Mouse (Mus musculus): ENCODE measurements around the gene Lce1f. TPM values are rescaled to one million over a fixed set of nuclear protein-coding genes. Genes with fewer than 3 reads are reported as not detected.

Lce1f gene
- polyA plus RNA-seq, 1 experiment from 2014 or later, result not detected

Other genes starting within 250 kb of the Lce1f start
- not detected in 2 replicates for gene Sprr1a, start 234.5 kb downstream of the Lce1f start, polyA plus RNA-seq (2016; fragmentation: Nextera tagmentation; extraction: Ambion mirVana)
- gene Sprr4, start 219.9 kb downstream of the Lce1f start, polyA plus RNA-seq (2016; fragmentation: Nextera tagmentation; extraction: Ambion mirVana), result not detected in 2 replicates
- gene 2310046K23Rik, start 185.8 kb downstream of the Lce1f start, polyA plus RNA-seq (2016; fragmentation: Nextera tagmentation; extraction: Ambion mirVana), result not detected in 2 replicates
- not detected in 2 replicates for gene Ivl, start 146.6 kb downstream of the Lce1f start, polyA plus RNA-seq (2016; fragmentation: Nextera tagmentation; extraction: Ambion mirVana)
- not detected in 2 replicates for gene Smcp, start 131.4 kb downstream of the Lce1f start, polyA plus RNA-seq (2016; fragmentation: Nextera tagmentation; extraction: Ambion mirVana)
- not detected in 2 replicates for gene 2210017I01Rik, start 112.9 kb downstream of the Lce1f start, polyA plus RNA-seq (2016; fragmentation: Nextera tagmentation; extraction: Ambion mirVana)
- not detected in 2 replicates for gene Lce6a, start 98.7 kb downstream of the Lce1f start, polyA plus RNA-seq (2016; fragmentation: Nextera tagmentation; extraction: Ambion mirVana)
- not detected in 2 replicates for gene Lce1a1, start 72.0 kb downstream of the Lce1f start, polyA plus RNA-seq (2016; fragmentation: Nextera tagmentation; extraction: Ambion mirVana)
- not detected in 2 replicates for gene Lce1b, start 63.4 kb downstream of the Lce1f start, polyA plus RNA-seq (2016; fragmentation: Nextera tagmentation; extraction: Ambion mirVana)
- not detected in 2 replicates for gene Lce1a2, start 50.0 kb downstream of the Lce1f start, polyA plus RNA-seq (2016; fragmentation: Nextera tagmentation; extraction: Ambion mirVana)
- not detected in 2 replicates for gene Lce1c, start 41.1 kb downstream of the Lce1f start, polyA plus RNA-seq (2016; fragmentation: Nextera tagmentation; extraction: Ambion mirVana)
- gene Lce1d, start 33.1 kb downstream of the Lce1f start, polyA plus RNA-seq (2016; fragmentation: Nextera tagmentation; extraction: Ambion mirVana), result not detected in 2 replicates
- not detected in 2 replicates for gene Lce1e, start 11.3 kb downstream of the Lce1f start, polyA plus RNA-seq (2016; fragmentation: Nextera tagmentation; extraction: Ambion mirVana)
- gene Gm38119, start 18.7 kb upstream of the Lce1f start, polyA plus RNA-seq (2016; fragmentation: Nextera tagmentation; extraction: Ambion mirVana), result not detected in 2 replicates
- gene Lce1g, start 32.0 kb upstream of the Lce1f start, polyA plus RNA-seq (2016; fragmentation: Nextera tagmentation; extraction: Ambion mirVana), result not detected in 2 replicates
- gene Lce1h, start 44.7 kb upstream of the Lce1f start, polyA plus RNA-seq (2016; fragmentation: Nextera tagmentation; extraction: Ambion mirVana), result not detected in 2 replicates
- gene Lce1i, start 58.5 kb upstream of the Lce1f start, polyA plus RNA-seq (2016; fragmentation: Nextera tagmentation; extraction: Ambion mirVana), result not detected in 2 replicates
- not detected in 2 replicates for gene Lce1j, start 70.2 kb upstream of the Lce1f start, polyA plus RNA-seq (2016; fragmentation: Nextera tagmentation; extraction: Ambion mirVana)
- gene Lce1k, start 87.5 kb upstream of the Lce1f start, polyA plus RNA-seq (2016; fragmentation: Nextera tagmentation; extraction: Ambion mirVana), result not detected in 2 replicates
- gene Kprp, start 106.9 kb upstream of the Lce1f start, polyA plus RNA-seq (2016; fragmentation: Nextera tagmentation; extraction: Ambion mirVana), result not detected in 2 replicates
- gene Lce1l, start 130.9 kb upstream of the Lce1f start, polyA plus RNA-seq (2016; fragmentation: Nextera tagmentation; extraction: Ambion mirVana), result not detected in 2 replicates
- not detected in 2 replicates for gene 2310050C09Rik, start 149.9 kb upstream of the Lce1f start, polyA plus RNA-seq (2016; fragmentation: Nextera tagmentation; extraction: Ambion mirVana)
- gene Lce3a, start 205.9 kb upstream of the Lce1f start, polyA plus RNA-seq (2016; fragmentation: Nextera tagmentation; extraction: Ambion mirVana), result not detected in 2 replicates
- not detected in 2 replicates for gene Lce3b, start 212.6 kb upstream of the Lce1f start, polyA plus RNA-seq (2016; fragmentation: Nextera tagmentation; extraction: Ambion mirVana)
- not detected in 2 replicates for gene Lce3c, start 224.1 kb upstream of the Lce1f start, polyA plus RNA-seq (2016; fragmentation: Nextera tagmentation; extraction: Ambion mirVana)
- gene Lce3d, start 237.0 kb upstream of the Lce1f start, polyA plus RNA-seq (2016; fragmentation: Nextera tagmentation; extraction: Ambion mirVana), result not detected in 2 replicates
- not detected in 2 replicates for gene Lce3e, start 246.7 kb upstream of the Lce1f start, polyA plus RNA-seq (2016; fragmentation: Nextera tagmentation; extraction: Ambion mirVana)